Mouse (Mus musculus) embryonic facial prominence, embryonic 15.5 days (tissue): Measurements from ENCODE around the gene Rcvrn. TPM values are rescaled to one million over a fixed set of nuclear protein-coding genes. Genes with fewer than 3 reads are reported as not detected.

ENCODE experiments used
- ATAC-seq: fragments of 200-750 bp; cut with Nextera tagmentation; 2 replicates; pipeline ENCODE4 v1.8.0; 2017; ENCODE audit warnings: low read depth, moderate TSS enrichment; ENCODE audit not compliant: insufficient number of reproducible peaks, low FRiP score, low TSS enrichment
- H3K27ac ChIP-seq: fragments of 300-500 bp; sonication (generic); replicated peaks from 2 replicates; pipeline ENCODE4 v1.5.1; 2015; ENCODE audit warnings: mild to moderate bottlenecking, inconsistent platforms
- H3K27me3 ChIP-seq: fragments of 300-500 bp; sonication (generic); 2 replicates; pipeline ENCODE4 v1.6.1; 2015; ENCODE audit warnings: inconsistent platforms
- H3K36me3 ChIP-seq: fragments of 300-500 bp; sonication (generic); 2 replicates; pipeline ENCODE4 v1.6.1; 2015; ENCODE audit warnings: mild to moderate bottlenecking, inconsistent platforms
- H3K4me1 ChIP-seq: fragments of 300-500 bp; sonication (generic); 2 replicates; pipeline ENCODE4 v1.6.1; 2015; ENCODE audit warnings: inconsistent platforms
- H3K4me2 ChIP-seq: fragments of 300-500 bp; sonication (generic); replicated peaks from 2 replicates; pipeline ENCODE4 v1.6.1; 2015; ENCODE audit warnings: mild to moderate bottlenecking, inconsistent platforms
- H3K4me3 ChIP-seq: fragments of 300-500 bp; sonication (generic); replicated peaks from 2 replicates; pipeline ENCODE4 v1.5.1; 2015; ENCODE audit warnings: mild to moderate bottlenecking, inconsistent platforms
- H3K9ac ChIP-seq: fragments of 300-500 bp; sonication (generic); 2 replicates; pipeline ENCODE4 v1.6.1; 2015; ENCODE audit warnings: inconsistent platforms
- H3K9me3 ChIP-seq: fragments of 300-500 bp; sonication (generic); replicated peaks from 2 replicates; pipeline ENCODE4 v1.6.1; 2016; ENCODE audit warnings: inconsistent platforms
- WGBS: fragments of 180-500 bp; shearing (Covaris S2); methylation state at CpG from one replicate; pipeline ENCODE4 v1.1.7; 2015; 5-methylcytosine and 5-hydroxymethylcytosine counted together
- polyA plus RNA-seq: library from polyadenylated mRNA; unstranded; fragments of >200 nt; fragmentation: Nextera tagmentation; extraction: Ambion mirVana; gene quantifications from 2 replicates; pipeline ENCODE4 v1.2.1, GENCODE M21; 2015

Gene Rcvrn
- polyA plus RNA-seq, 1 experiment from 2014 or later, result not detected

- Histone ChIP-seq H3K27ac (no peak overlapping the region), H3K9ac (no peak overlapping the region), H3K4me1 (peaks cover 12% of the 10 kb centered on the region), H3K4me2 (no peak overlapping the region), H3K27me3 (no peaks in the 10 kb centered on the region), H3K9me3 (no peaks in the 10 kb centered on the region), H3K4me3 (no peak overlapping the region), H3K36me3 (no peaks in the 10 kb centered on the region)
- ATAC-seq, result no peak
- 79% methylated on average over 7 of the region's 7 CpGs for WGBS
These were observed 38.8 kb upstream of the Rcvrn start for GRCm38 (mm10) chr11:67656366-67656765.

DNA sequence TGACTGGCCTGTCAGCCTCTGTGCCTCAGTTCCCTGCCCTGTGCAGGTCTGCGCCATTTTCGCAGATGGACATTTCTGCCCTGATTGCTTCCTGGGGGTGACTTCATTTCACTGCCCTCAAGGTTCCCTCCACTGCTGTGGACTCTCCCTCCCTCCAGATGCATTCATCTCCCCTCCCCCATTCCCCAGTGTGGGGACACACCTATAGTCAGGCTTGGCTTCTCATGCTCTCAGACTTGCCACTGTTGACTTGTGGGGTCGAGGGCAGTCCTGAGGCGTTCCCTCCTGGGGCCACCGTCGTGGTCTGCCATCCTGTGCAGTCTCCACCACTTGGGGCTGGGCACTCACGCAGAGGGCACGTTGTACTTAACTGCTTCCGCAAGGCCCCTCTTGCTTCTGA, 38.3 kb upstream of the Rcvrn start:
- Histone ChIP-seq H3K4me2 (no peak overlapping the region), H3K9me3 (no peaks in the 10 kb centered on the region), H3K4me1 (peaks cover 12% of the 10 kb centered on the region), H3K4me3 (no peak overlapping the region), H3K9ac (no peak overlapping the region), H3K27me3 (no peaks in the 10 kb centered on the region), H3K36me3 (no peaks in the 10 kb centered on the region), H3K27ac (no peak overlapping the region)
- no peak for ATAC-seq
- WGBS, result 85% methylated on average over 9 of the region's 9 CpGs

- peaks cover 2% of the 10 kb centered on the region for H3K4me1 ChIP-seq
- no peak for ATAC-seq
- no peak overlapping the region for H3K4me2 ChIP-seq
- H3K27ac ChIP-seq, result no peak overlapping the region
- H3K9me3 ChIP-seq, result no peaks in the 10 kb centered on the region
- H3K9ac ChIP-seq, result no peak overlapping the region
- no peak overlapping the region for H3K4me3 ChIP-seq
- H3K36me3 ChIP-seq, result no peaks in the 10 kb centered on the region
- 45% methylated on average over 11 of the region's 11 CpGs for WGBS
- no peaks in the 10 kb centered on the region for H3K27me3 ChIP-seq
These were observed 37.3 kb upstream of the Rcvrn start for GRCm38 (mm10) chr11:67657685-67658382.

DNA sequence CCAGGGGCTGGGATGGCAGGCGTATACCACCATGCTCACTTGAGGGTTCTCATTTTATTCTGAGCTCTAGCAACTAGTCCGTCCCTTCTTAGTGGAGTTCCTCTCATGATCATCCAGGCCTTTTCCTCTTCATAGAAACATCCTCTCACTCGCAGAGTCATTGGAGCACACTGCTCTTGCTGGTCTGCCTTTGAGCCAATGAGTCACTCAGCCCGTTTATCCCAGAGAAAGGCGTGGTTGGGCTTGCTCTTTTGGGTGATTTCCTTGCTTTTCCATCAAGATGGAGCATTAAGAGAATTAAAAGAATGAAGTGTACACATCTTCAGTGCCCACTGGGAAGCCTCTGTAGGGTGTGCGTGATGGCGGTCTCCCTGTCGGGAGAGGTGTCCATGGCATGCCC, 33.7 kb upstream of the Rcvrn start:
- no peaks in the 10 kb centered on the region for H3K4me1 ChIP-seq

GRCm38 (mm10) chr11:67663437-67663836, 31.7 kb upstream of the Rcvrn start:
- Histone ChIP-seq H3K9ac (no peak overlapping the region), H3K4me1 (peaks cover 8% of the 10 kb centered on the region), H3K27ac (no peak overlapping the region), H3K4me2 (no peak overlapping the region), H3K9me3 (no peaks in the 10 kb centered on the region), H3K27me3 (no peaks in the 10 kb centered on the region), H3K4me3 (no peak overlapping the region), H3K36me3 (no peaks in the 10 kb centered on the region)
- no peak for ATAC-seq
- WGBS, result 90% methylated on average over 4 of the region's 4 CpGs

More for the DNA sequence above, 33.7 kb upstream of the Rcvrn start:
- 81% methylated on average over 8 of the region's 8 CpGs for WGBS
- no peak overlapping the region for H3K4me2 ChIP-seq
- H3K27ac ChIP-seq, result no peak overlapping the region
- no peaks in the 10 kb centered on the region for H3K27me3 ChIP-seq
- no peak overlapping the region for H3K4me3 ChIP-seq
- no peak for ATAC-seq
- no peaks in the 10 kb centered on the region for H3K36me3 ChIP-seq
- H3K9ac ChIP-seq, result no peak overlapping the region
- no peaks in the 10 kb centered on the region for H3K9me3 ChIP-seq

DNA sequence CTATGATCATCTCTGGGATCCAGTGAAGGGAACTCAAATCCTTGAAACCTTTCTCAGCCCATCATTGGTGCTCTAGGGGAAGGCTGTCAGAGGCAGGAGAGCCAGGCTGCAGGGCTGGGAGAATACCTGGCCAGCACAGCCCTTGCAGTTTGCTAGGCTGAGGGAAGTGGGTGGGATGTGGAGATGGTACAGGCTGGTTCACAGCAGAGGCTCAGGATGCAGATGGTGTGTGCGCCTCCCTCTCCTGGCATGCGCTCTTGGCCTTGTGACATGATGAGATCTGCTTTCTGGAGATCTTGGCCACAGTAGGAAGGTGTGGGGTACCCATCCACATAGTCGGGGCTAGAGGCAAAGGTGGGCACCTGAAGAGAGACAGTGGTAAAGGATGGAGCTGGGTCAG, 30.9 kb upstream of the Rcvrn start:
- Histone ChIP-seq H3K27me3 (no peaks in the 10 kb centered on the region), H3K4me3 (no peak overlapping the region), H3K4me2 (no peak overlapping the region), H3K9me3 (no peaks in the 10 kb centered on the region), H3K27ac (no peak overlapping the region), H3K36me3 (no peaks in the 10 kb centered on the region), H3K4me1 (peaks cover 8% of the 10 kb centered on the region), H3K9ac (no peak overlapping the region)
- 93% methylated on average over 3 of the region's 3 CpGs for WGBS
- ATAC-seq, result no peak

DNA sequence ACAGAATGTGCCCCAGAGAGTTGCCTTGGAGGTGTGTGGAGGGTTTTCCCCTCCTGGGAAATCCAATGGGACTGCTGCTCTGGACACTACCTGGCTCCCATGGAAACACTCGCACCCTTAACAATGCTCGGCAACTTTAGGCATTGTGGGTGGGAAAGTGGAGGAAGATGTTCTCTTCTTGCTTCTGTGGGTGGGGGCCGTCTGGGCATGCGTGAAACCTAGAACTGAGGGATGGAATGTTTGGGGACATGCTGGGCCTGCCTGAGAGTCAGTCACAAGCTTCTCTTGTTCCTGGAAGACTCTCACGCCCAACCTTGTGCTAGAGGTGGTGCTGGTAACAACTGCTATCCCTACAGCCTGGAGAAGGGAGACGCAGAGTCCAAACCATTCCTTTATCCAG, 30.2 kb upstream of the Rcvrn start:
- no peak overlapping the region for H3K27ac ChIP-seq
- ATAC-seq, result no peak

GRCm38 (mm10) chr11:67666129-67666528, 29.0 kb upstream of the Rcvrn start:
- Histone ChIP-seq H3K4me2 (no peak overlapping the region), H3K4me3 (no peak overlapping the region), H3K4me1 (peaks cover 8% of the 10 kb centered on the region), H3K27ac (no peak overlapping the region), H3K36me3 (no peaks in the 10 kb centered on the region), H3K9me3 (no peaks in the 10 kb centered on the region), H3K9ac (no peak overlapping the region), H3K27me3 (no peaks in the 10 kb centered on the region)
- no peak for ATAC-seq
- 76% methylated on average over 5 of the region's 5 CpGs for WGBS

More for the DNA sequence above, 30.2 kb upstream of the Rcvrn start:
- Histone ChIP-seq H3K4me2 (no peak overlapping the region), H3K36me3 (no peaks in the 10 kb centered on the region), H3K4me3 (no peak overlapping the region), H3K4me1 (peaks cover 8% of the 10 kb centered on the region), H3K9me3 (no peaks in the 10 kb centered on the region), H3K27me3 (no peaks in the 10 kb centered on the region), H3K9ac (no peak overlapping the region)
- WGBS, result 83% methylated on average over 6 of the region's 6 CpGs

DNA sequence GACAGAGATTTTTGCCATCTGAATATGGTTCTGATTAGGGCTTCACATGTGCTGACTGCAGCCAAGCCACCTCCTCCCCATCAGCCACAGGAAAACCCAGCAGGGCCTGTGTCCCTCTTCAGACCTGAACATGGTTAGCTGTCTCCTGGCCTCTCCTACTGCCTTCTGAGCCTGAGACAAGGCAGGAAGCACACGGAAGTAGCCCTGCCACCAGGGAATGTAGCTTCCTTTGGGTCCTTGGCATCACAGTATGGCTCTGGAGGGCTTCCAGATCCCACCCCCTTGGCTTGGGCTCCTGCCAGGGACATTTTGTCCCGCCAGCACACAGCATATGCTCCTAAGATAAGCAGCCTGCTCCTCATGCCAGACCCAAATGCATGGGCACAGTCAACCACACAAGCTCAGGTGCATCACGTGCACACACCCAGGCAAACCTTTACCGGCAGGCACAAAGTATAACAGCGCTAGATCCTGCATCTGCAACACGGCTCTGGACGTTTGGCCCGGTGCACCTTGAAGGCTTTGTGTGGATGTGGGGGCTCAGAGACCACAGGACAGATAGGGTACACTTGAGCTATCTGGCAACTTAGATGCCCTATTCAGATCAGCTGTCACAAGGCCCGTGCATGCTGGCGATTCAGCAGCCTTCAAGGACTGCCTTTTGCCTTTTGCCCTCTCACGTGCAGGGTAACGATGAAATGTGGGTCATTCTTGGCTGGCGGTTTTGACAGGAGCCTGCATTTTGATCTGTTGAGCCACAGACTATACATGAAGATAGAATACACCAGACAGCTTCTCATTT, 27.4 kb upstream of the Rcvrn start:
- Histone ChIP-seq H3K4me3 (no peak overlapping the region), H3K27me3 (no peaks in the 10 kb centered on the region), H3K4me2 (no peak overlapping the region), H3K9me3 (no peaks in the 10 kb centered on the region), H3K9ac (no peak overlapping the region), H3K36me3 (no peaks in the 10 kb centered on the region), H3K27ac (peak overlapping the region; percentile 48; the same call in 1 of the 2 replicates), H3K4me1 (peaks cover 8% of the 10 kb centered on the region)
- ATAC-seq, result 0 out of 2 replicates have a peak, but pooled peaks have one; percentile 25
- WGBS, result 77% methylated on average over 13 of the region's 13 CpGs

DNA sequence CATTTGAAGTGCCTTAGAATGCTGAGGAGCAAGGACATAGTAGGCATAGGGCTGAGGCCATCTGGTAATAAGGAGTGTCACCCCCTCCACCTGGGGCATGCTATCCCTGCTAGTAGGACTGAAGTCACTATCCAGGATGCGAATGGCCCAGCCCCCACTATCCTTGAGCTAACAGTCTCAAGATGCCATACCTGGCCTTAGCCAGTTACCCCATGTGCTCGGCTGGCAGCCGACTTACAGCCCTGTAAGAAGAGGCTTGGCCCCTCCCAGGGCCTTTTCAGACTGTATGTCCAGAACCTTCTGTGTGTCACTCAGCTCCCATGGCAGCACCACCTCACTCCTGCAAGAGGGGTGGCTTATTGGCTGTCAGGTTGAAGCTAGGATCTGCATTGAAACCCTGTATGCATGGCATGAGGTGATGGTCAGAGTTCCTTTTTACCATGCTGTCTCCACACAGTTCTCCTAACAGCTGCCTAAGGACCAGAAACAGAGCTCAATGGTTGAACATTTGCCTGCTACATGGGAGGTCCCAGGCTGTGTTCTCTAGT, 26.6 kb upstream of the Rcvrn start:
- H3K9me3 ChIP-seq, result no peaks in the 10 kb centered on the region
- peaks cover 8% of the 10 kb centered on the region for H3K4me1 ChIP-seq
- ATAC-seq, result no peak
- WGBS, result 82% methylated on average over 3 of the region's 3 CpGs
- H3K36me3 ChIP-seq, result no peaks in the 10 kb centered on the region
- H3K9ac ChIP-seq, result no peak overlapping the region
- H3K4me2 ChIP-seq, result no peak overlapping the region
- no peaks in the 10 kb centered on the region for H3K27me3 ChIP-seq
- no peak overlapping the region for H3K4me3 ChIP-seq
- no peak overlapping the region for H3K27ac ChIP-seq

DNA sequence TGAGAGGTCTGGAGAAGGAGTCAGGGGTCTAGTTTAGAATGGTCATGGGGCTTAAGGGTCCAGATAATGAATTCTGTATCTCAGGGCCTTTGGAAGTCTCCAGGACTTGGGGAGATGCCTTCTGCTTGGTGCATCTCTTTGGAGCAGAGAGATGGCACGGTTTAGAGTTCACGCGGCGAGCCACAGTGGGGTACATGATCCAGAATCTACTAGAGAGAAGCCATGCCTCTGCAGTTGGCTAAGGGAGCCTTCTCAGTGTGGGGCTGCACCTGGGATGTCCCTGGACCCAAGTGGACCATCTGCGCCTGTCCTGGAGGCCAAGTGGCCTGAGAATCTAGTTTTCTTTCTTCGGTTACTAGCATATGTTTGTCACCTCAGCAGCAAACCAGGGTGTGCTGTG, 25.1 kb upstream of the Rcvrn start:
- H3K9me3 ChIP-seq, result no peaks in the 10 kb centered on the region
- H3K36me3 ChIP-seq, result no peaks in the 10 kb centered on the region
- no peak overlapping the region for H3K4me3 ChIP-seq
- no peaks in the 10 kb centered on the region for H3K27me3 ChIP-seq
- no peak for ATAC-seq
- peaks cover 8% of the 10 kb centered on the region for H3K4me1 ChIP-seq
- 96% methylated on average over 6 of the region's 6 CpGs for WGBS
- H3K27ac ChIP-seq, result no peak overlapping the region
- H3K4me2 ChIP-seq, result no peak overlapping the region
- H3K9ac ChIP-seq, result no peak overlapping the region
